In genomic region chr8:121925624-121926023, GRCm38 (mm10) we compare ENCODE assay signal across 9 mouse cellular contexts. TPM values are rescaled to one million over a fixed set of nuclear protein-coding genes. Genes with fewer than 3 reads are reported as not detected.
DNase-seq lines count a peak whose midpoint lies in the region; ATAC-seq and TF ChIP-seq lines count a peak whose summit lies in the region.
"Had no signal": no experiment of that assay in that cellular context is flagged by ENCODE, and none has a peak within 500 bp of the region (broad histone marks: within the 10 kb centered on the region; RNA-seq: fewer than 3 reads in every experiment).

No protein-coding gene starts in this region.

- H3K27ac ChIP-seq in kidney, embryonic 16.5 days (ENCODE audit: low read length) = no peak overlapping the region
- H3K27ac ChIP-seq in embryonic facial prominence, embryonic 14.5 days (replicated peaks; ENCODE audit: low read depth, low read length) = no peak overlapping the region
- no peak overlapping the region for H3K27ac ChIP-seq in stomach, postnatal 0 days (replicated peaks)
- H3K27ac ChIP-seq: embryonic facial prominence, embryonic 15.5 days had no signal

- H3K9ac ChIP-seq in kidney, embryonic 16.5 days (replicated peaks; ENCODE audit: low read length) = no peak overlapping the region
- H3K9ac ChIP-seq in embryonic facial prominence, embryonic 14.5 days (ENCODE audit: low read depth, low read length) = no peak overlapping the region
- no peak overlapping the region for H3K9ac ChIP-seq in stomach, postnatal 0 days (ENCODE audit: low read length)
- H3K9ac ChIP-seq: embryonic facial prominence, embryonic 15.5 days had no signal

- H3K9me3 ChIP-seq in kidney, embryonic 16.5 days (ENCODE audit: low read length) = no peaks in the 10 kb centered on the region
- no peaks in the 10 kb centered on the region for H3K9me3 ChIP-seq in embryonic facial prominence, embryonic 14.5 days (ENCODE audit: control insufficient read depth, low read length)
- no peaks in the 10 kb centered on the region for H3K9me3 ChIP-seq in stomach, postnatal 0 days (ENCODE audit: control insufficient read depth, low read length)
- H3K9me3 ChIP-seq: embryonic facial prominence, embryonic 15.5 days had no signal

- DNase-seq in kidney, adult 18-20 months = peak; percentile 81
- DNase-seq in adrenal gland, postnatal 10 days = peak; percentile 86
- peak; percentile 86 for DNase-seq in embryonic facial prominence, embryonic 14.5 days (ENCODE audit: low spot score)
- peak; percentile 41 for DNase-seq in heart, postnatal 25 days (ENCODE audit: low spot score)
- DNase-seq in left cerebral cortex, postnatal 25 days (ENCODE audit: low spot score in 2 of 2) = peak; percentile 86 to 87
- peak; percentile 86 for DNase-seq in naive thymus-derived CD4-positive, alpha-beta T cell, adult 2 months (ENCODE audit: low read depth)
- DNase-seq in stomach, postnatal 0 days (ENCODE audit: low spot score) = peak; percentile 79

- no peak; the same call in 1 of the 2 replicates for ATAC-seq in kidney, embryonic 16.5 days (ENCODE audit: low FRiP score, low TSS enrichment)
- ATAC-seq in embryonic facial prominence, embryonic 14.5 days (ENCODE audit: low read depth) = 0 out of 2 replicates have a peak, but pooled peaks have one; percentile 39
- no peak for ATAC-seq in stomach, postnatal 0 days (ENCODE audit: low FRiP score, low TSS enrichment)

- 30% methylated on average over 10 of the region's 10 CpGs for WGBS in kidney, embryonic 16.5 days
- 29% methylated on average over 10 of the region's 10 CpGs for WGBS in embryonic facial prominence, embryonic 14.5 days
- WGBS in stomach, postnatal 0 days = 30% methylated on average over 10 of the region's 10 CpGs

- intact Hi-C loops in heart, postnatal 25 days (cut with DNase I) = loop anchor here (1.0 kb wide), 1 partner anchor 75 kb away; no protein-coding TSS in a partner anchor
- intact Hi-C loops in left cerebral cortex, postnatal 25 days (cut with DNase I) = no loop called here

- TF ChIP-seq CTCF in stomach, postnatal 0 days (IDR thresholded peaks at IDR 0.05; ENCODE audit: low read depth) = peak; percentile 94

- no peaks in the 10 kb centered on the region for H3K36me3 ChIP-seq in kidney, embryonic 16.5 days (ENCODE audit: insufficient read depth, low read length)
- H3K36me3 ChIP-seq in embryonic facial prominence, embryonic 14.5 days (ENCODE audit: control insufficient read depth, insufficient read depth, low read length) = no peaks in the 10 kb centered on the region
- no peaks in the 10 kb centered on the region for H3K36me3 ChIP-seq in stomach, postnatal 0 days (ENCODE audit: control insufficient read depth, insufficient read depth, low read length)
- H3K36me3 ChIP-seq: embryonic facial prominence, embryonic 15.5 days had no signal

- no peaks in the 10 kb centered on the region for H3K27me3 ChIP-seq in kidney, embryonic 16.5 days (ENCODE audit: insufficient read depth, low read length)
- H3K27me3 ChIP-seq in embryonic facial prominence, embryonic 14.5 days (replicated peaks; ENCODE audit: control insufficient read depth, insufficient read depth, low read length) = no peaks in the 10 kb centered on the region
- H3K27me3 ChIP-seq in stomach, postnatal 0 days (ENCODE audit: control insufficient read depth, insufficient read depth, low read length) = no peaks in the 10 kb centered on the region
- H3K27me3 ChIP-seq: embryonic facial prominence, embryonic 15.5 days had no signal

- TF ChIP-seq EP300 in stomach, postnatal 0 days (optimal IDR thresholded peaks at IDR 0.05) = no peak

- H3K4me1 ChIP-seq in kidney, embryonic 16.5 days (ENCODE audit: insufficient read depth, low read length) = peaks cover 17% of the 10 kb centered on the region
- no peaks in the 10 kb centered on the region for H3K4me1 ChIP-seq in embryonic facial prominence, embryonic 14.5 days (ENCODE audit: control insufficient read depth, insufficient read depth, low read length)
- H3K4me1 ChIP-seq in stomach, postnatal 0 days (replicated peaks; ENCODE audit: control insufficient read depth, insufficient read depth) = peaks cover 2% of the 10 kb centered on the region; the same call in 1 of the 2 replicates

- H3K4me3 ChIP-seq in kidney, embryonic 16.5 days (ENCODE audit: low read length) = no peak overlapping the region
- no peak overlapping the region for H3K4me3 ChIP-seq in embryonic facial prominence, embryonic 14.5 days (ENCODE audit: low read depth, low read length)
- no peak overlapping the region for H3K4me3 ChIP-seq in stomach, postnatal 0 days (ENCODE audit: low read depth, low read length)
- H3K4me3 ChIP-seq: embryonic facial prominence, embryonic 15.5 days had no signal

- no peak overlapping the region for H3K4me2 ChIP-seq in kidney, embryonic 16.5 days (replicated peaks; ENCODE audit: low read depth, low read length)
- no peak overlapping the region for H3K4me2 ChIP-seq in embryonic facial prominence, embryonic 14.5 days (ENCODE audit: low read depth, low read length)
- H3K4me2 ChIP-seq in stomach, postnatal 0 days (replicated peaks; ENCODE audit: low read depth) = no peak overlapping the region
- H3K4me2 ChIP-seq: embryonic facial prominence, embryonic 15.5 days had no signal

RNA-seq across cellular contexts. Expression of gene Slc7a5, which starts 18.1 kb away (rescaled TPM):
- polyA plus RNA-seq in kidney, embryonic 16.5 days (2015; fragmentation: Nextera tagmentation; extraction: Ambion mirVana) = 15.1 and 17.0 TPM in 2 replicates
- total RNA-seq in adrenal gland, postnatal 10 days (2021) = 10 to 100 TPM; 32.0 to 47.2 TPM
- polyA plus RNA-seq in embryonic facial prominence, embryonic 14.5 days (2014; fragmentation: Nextera tagmentation; extraction: Ambion mirVana) = 28.8 and 29.6 TPM in 2 replicates
- 1 to 10 TPM; 3.2 to 4.9 TPM for total RNA-seq in heart, postnatal 25 days (2021)
- total RNA-seq in left cerebral cortex, postnatal 25 days (2021) = 10 to 100 TPM; 65.8 to 76.2 TPM
- polyA plus RNA-seq in stomach, postnatal 0 days (2015; fragmentation: Nextera tagmentation; extraction: Ambion mirVana) = 8.9 and 9.3 TPM in 2 replicates

RNA-seq across cellular contexts. Expression of gene Car5a, which starts 19.1 kb away (rescaled TPM):
- polyA plus RNA-seq in kidney, embryonic 16.5 days (2015; fragmentation: Nextera tagmentation; extraction: Ambion mirVana) = not detected in 2 replicates
- total RNA-seq in adrenal gland, postnatal 10 days (2021) = 1 to 10 TPM; 2.3 to 4.6 TPM
- polyA plus RNA-seq in embryonic facial prominence, embryonic 14.5 days (2014; fragmentation: Nextera tagmentation; extraction: Ambion mirVana) = not detected in 2 replicates
- total RNA-seq in heart, postnatal 25 days (2021) = not detected
- not detected for total RNA-seq in left cerebral cortex, postnatal 25 days (2021)
- 0.12 and 0.30 TPM in 2 replicates for polyA plus RNA-seq in stomach, postnatal 0 days (2015; fragmentation: Nextera tagmentation; extraction: Ambion mirVana)

RNA-seq across cellular contexts. Expression of gene Banp, which starts 23.9 kb away (rescaled TPM):
- 50.7 TPM in 2 replicates for polyA plus RNA-seq in kidney, embryonic 16.5 days (2015; fragmentation: Nextera tagmentation; extraction: Ambion mirVana)
- total RNA-seq in adrenal gland, postnatal 10 days (2021) = 10 to 100 TPM; 14.0 to 21.3 TPM
- 32.1 and 34.9 TPM in 2 replicates for polyA plus RNA-seq in embryonic facial prominence, embryonic 14.5 days (2014; fragmentation: Nextera tagmentation; extraction: Ambion mirVana)
- 10 to 100 TPM; 15.0 to 26.5 TPM for total RNA-seq in heart, postnatal 25 days (2021)
- 10 to 100 TPM; 36.5 to 58.6 TPM for total RNA-seq in left cerebral cortex, postnatal 25 days (2021)
- 9.0 and 10.0 TPM in 2 replicates for polyA plus RNA-seq in stomach, postnatal 0 days (2015; fragmentation: Nextera tagmentation; extraction: Ambion mirVana)

Comparison
In these comparisons a context has a peak if more than half of its experiments do, and no peak if none do; other contexts are left out.
1. RNA of gene Slc7a5, which starts 18.1 kb away (total RNA-seq): 65.8 to 76.2 TPM in left cerebral cortex, postnatal 25 days and 32.0 to 47.2 TPM in adrenal gland, postnatal 10 days; 3.2 to 4.9 TPM in heart, postnatal 25 days; every median in the first group is over 4 times any median in the second.
2. Peak in every context shown above with its lines, with median percentiles within 50 percentile points of each other: DNase-seq.